Mouse (Mus musculus) erythroblast, embryonic 14.5 days (primary cell): ENCODE data around the gene Atp6v1e2.

Source experiments
- GATA1 ChIP-seq: IDR thresholded peaks from 2 replicates; pipeline ENCODE4 v1.6.1; 2012; ENCODE audit warnings: low read length, inconsistent platforms, mixed read lengths
- TAL1 ChIP-seq: IDR thresholded peaks from 3 replicates; pipeline ENCODE4 v1.6.1; 2012; ENCODE audit warnings: low read length, inconsistent platforms, mixed read lengths

- TF ChIP-seq GATA1: no peak
- no peak for TF ChIP-seq TAL1
These were observed 20.9 kb upstream of the Atp6v1e2 start for GRCm38 (mm10) chr17:86968581-86968980.
